Mouse (Mus musculus) spleen, adult 10 weeks (tissue): ENCODE data around the gene Vmn1r103. TPM values are rescaled to one million over a fixed set of nuclear protein-coding genes. Genes with fewer than 3 reads are reported as not detected.

ENCODE experiments used
- polyA plus RNA-seq: library from polyadenylated mRNA; stranded (reverse); fragments of 350-450 nt; fragmentation: Illumina TruSeq; extraction: RNeasy Lipid Tissue Mini Kit (QIAGEN cat#74804); gene quantifications from one replicate; pipeline ENCODE4 v1.2.3, GENCODE M21; 2015; ENCODE audit warnings: low replicate concordance; ENCODE audit not compliant: insufficient read depth

The Vmn1r103 gene
- not detected for polyA plus RNA-seq

DNA sequence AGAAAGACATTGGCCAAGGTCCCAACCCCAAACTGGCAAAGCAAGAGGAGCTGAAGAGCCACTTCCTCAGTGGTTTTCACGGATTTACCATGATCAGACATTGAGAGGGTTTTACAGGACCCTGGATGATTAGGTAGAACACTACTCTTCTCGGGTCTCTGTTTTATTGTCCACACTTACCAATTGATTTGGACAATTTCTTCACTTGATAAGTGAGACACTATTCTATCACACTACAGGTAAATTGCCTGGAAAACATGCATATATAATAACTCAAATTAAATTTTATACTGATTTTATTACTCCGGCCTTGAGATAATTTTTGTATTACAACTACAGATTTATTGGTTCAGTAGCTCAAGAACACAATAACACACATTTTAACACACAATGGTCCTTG is at the start of gene Vmn1r103:
Gene Vmn1r103, minus strand, starts transcription at position 101 of the 400 bp plus-strand sequence.

DNA sequence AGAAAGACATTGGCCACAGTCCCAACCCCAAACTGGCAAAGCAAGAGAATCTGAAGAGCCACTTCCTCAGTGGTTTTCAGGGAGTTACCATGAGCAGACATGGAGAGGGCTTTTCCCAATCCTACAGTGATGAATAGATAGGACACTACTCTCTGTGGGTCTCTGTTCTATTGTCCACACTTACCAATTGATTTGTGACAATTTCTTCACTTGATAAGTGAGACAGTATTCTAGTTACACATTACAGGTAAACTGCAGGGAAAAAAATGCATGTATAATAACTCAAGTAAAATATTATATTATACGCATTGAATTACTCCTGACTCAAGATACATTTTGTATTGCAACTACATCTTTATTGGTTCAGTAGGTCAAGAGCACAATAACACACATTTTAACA is 35.3 kb upstream of the Vmn1r103 start, which contains the start of gene Gm5726:
Gene Gm5726, minus strand, starts transcription at position 101 of the 400 bp plus-strand sequence.

DNA sequence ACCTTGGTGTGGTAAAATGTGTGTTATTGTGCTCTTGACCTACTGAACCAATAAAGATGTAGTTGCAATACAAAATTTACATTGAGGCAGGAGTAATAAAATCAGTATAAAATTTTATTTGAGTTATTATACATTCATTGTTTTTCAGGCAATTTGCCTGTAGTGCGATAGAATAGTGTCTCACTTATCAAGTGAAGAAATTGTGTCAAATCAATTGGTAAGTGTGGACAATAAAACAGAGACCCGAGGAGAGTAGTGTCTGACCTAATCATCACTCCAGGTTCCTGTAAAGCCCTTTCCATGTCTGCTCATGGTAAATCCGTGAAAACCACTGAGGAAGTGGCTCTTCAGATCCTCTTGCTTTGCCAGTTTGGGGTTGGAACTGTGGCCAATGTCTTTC is 23.2 kb upstream of the Vmn1r103 start, which contains the start of gene Vmn1r104:
Gene Vmn1r104, plus strand, starts transcription at position 301 of the 400 bp plus-strand sequence.

DNA sequence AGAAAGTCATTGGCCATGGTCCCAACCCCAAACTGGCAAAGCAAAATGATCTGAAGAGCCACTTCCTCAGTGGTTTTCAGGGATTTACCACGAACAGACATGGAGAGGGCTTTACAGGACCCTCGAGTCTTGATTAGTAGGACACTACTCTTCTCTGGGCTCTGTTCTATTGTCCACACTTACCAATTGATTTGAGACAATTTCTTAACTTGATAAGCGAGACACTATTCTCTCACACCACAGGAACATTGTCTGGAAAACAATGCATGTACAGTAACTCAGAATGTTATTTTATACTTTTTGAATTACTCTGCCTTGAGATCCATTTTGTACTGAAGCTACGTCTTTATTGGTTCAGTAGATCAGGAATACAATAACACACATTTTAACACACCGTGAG is 35.5 kb downstream of the Vmn1r103 start, which contains the start of gene Gm10670:
Gene Gm10670, minus strand, starts transcription at position 101 of the 400 bp plus-strand sequence.

Other genes with a start within 250 kb of the Vmn1r103 start
- not detected for gene Gm5890, start 247.7 kb downstream of the Vmn1r103 start, polyA plus RNA-seq
- gene Gm4133, start 176.5 kb downstream of the Vmn1r103 start, polyA plus RNA-seq = not detected
- not detected for gene Gm5728, start 135.1 kb downstream of the Vmn1r103 start, polyA plus RNA-seq
- not detected for gene Vmn1r100, start 92.6 kb downstream of the Vmn1r103 start, polyA plus RNA-seq
- not detected for gene Vmn1r101, start 67.9 kb downstream of the Vmn1r103 start, polyA plus RNA-seq
- gene Gm10670, start 35.6 kb downstream of the Vmn1r103 start, polyA plus RNA-seq = not detected
- not detected for gene Vmn1r104, start 23.3 kb upstream of the Vmn1r103 start, polyA plus RNA-seq
- not detected for gene Gm5726, start 35.2 kb upstream of the Vmn1r103 start, polyA plus RNA-seq
- gene Gm4141, start 65.7 kb upstream of the Vmn1r103 start, polyA plus RNA-seq = not detected
- not detected for gene Gm4513, start 88.5 kb upstream of the Vmn1r103 start, polyA plus RNA-seq
- not detected for gene Vmn1r107, start 158.4 kb upstream of the Vmn1r103 start, polyA plus RNA-seq
- gene Vmn1r111, start 192.7 kb upstream of the Vmn1r103 start, polyA plus RNA-seq = not detected
- gene Gm10668, start 220.1 kb upstream of the Vmn1r103 start, polyA plus RNA-seq = not detected